Mouse (Mus musculus): ENCODE results near the gene 2310039H08Rik.

2310039H08Rik gene

DNA sequence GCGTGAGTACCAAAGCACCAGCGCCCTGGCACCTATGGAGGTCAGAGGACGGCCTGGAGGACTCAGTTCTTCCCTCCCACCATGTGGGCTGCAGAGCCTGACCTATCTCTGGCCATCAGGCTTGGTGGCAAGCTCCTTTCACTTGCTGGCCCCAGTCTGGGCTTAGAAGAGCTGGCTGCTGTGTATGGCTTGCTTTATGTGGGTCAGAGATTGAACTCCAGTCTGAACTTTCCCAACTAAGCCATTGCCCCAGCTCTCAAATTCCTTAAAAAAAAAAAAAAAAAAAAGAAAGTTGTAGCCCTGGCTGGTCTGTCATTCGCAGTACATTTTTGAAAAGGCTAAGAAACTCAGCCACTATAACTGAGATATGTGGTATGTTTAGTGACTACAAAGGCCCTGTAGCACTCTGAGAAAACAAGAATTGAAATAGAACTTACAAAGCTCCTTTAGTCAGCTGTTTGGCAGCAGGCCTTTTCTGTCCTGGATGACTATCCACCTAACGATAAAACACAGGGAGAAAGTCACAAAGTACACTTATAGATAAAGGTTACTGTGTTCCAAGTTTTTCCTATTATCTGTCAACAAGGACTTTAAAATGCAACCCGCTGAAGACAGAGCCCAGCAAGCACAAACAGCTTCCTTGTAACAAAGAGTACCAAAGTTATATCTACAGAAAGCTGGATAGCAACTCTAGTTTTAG, 36.8 kb downstream of the 2310039H08Rik start:
- DNase-seq (ENCODE audit: low spot score in 2 of 2) = no peak

- DNase-seq (ENCODE audit: low spot score in 2 of 2) = no peak
Observed at GRCm38 (mm10) chr17:46810672-46811071, 38.2 kb downstream of the 2310039H08Rik start.

- no peak for DNase-seq (ENCODE audit: low spot score in 2 of 2)
Observed at GRCm38 (mm10) chr17:46812442-46812841, 40.0 kb downstream of the 2310039H08Rik start.

GRCm38 (mm10) chr17:46813637-46814036, 41.2 kb downstream of the 2310039H08Rik start:
- no peak for DNase-seq (ENCODE audit: low spot score in 2 of 2)

DNA sequence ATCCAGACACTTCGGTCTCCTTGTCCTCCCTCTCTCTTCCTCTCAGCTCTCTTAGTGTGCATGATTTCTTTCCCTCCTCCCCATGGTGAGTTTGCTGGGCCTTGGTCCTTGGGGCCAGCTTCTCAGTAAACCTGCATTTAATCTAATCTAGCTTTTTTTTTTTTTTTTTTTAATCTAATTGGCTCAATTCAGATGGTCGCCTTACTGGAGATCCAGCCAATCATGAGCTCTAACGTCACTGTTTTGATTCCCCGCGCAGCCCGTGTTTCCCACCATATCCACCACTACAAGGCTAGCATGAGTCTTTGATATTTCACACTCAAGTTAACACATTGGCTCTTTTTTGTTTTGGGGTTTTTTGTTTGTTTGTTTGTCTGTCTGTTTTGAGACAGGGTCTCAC, 42.1 kb downstream of the 2310039H08Rik start:
- no peak for DNase-seq (ENCODE audit: low spot score in 2 of 2)

DNA sequence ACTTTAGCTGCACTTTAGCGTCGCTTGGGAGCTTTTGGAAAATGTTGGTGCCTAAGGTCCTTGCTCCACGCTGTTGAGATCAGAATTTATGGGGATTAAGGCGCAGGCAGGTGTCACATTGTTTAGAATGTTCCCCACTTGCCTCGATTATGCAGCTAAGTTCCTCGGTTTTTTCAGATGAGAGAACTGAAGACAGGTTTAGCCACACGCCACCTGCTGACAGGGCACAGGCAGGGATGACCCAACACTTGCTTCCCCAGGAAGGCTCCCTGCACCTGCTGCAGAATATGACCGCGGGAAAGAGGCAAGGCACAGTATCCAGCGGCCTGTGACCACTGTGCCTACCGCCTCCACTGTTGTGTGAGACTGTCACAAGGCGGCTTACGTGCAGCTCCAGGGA, 43.9 kb downstream of the 2310039H08Rik start:
- no peak for DNase-seq (ENCODE audit: low spot score in 2 of 2)

GRCm38 (mm10) chr17:46817734-46818158, 45.3 kb downstream of the 2310039H08Rik start:
- DNase-seq (ENCODE audit: low spot score in 2 of 2) = no peak

- no peak for DNase-seq (ENCODE audit: low spot score in 2 of 2)
Observed at GRCm38 (mm10) chr17:46820628-46821027, 48.2 kb downstream of the 2310039H08Rik start.
